Mouse (Mus musculus) cortical plate, adult 2 months (tissue): Measurements from ENCODE around the gene Fndc3c1. TPM values are rescaled to one million over a fixed set of nuclear protein-coding genes. Genes with fewer than 3 reads are reported as not detected.
"Not testable (repeated sequence)": the region's sequence is repeated elsewhere in the genome, so short reads cannot be mapped to it uniquely, and the experiment has no call there.

Experiments used
- H3K27ac ChIP-seq: fragments of 200-500 bp; 2 replicates; pipeline ENCODE4 v1.5.1; 2012; ENCODE audit warnings: low read length, control low read depth, inconsistent platforms; ENCODE audit not compliant: insufficient read depth
- H3K4me1 ChIP-seq: fragments of 200-500 bp; 2 replicates; pipeline ENCODE4 v1.6.1; 2011; ENCODE audit warnings: low read length; ENCODE audit not compliant: control insufficient read depth, insufficient read depth
- H3K4me3 ChIP-seq: fragments of 200-500 bp; 2 replicates; pipeline ENCODE4 v1.5.1; 2011; ENCODE audit warnings: mild to moderate bottlenecking, low read length, control low read depth; ENCODE audit not compliant: insufficient read depth
- CTCF ChIP-seq: fragments of 200-500 bp; IDR thresholded peaks from 2 replicates; pipeline ENCODE4 v1.5.1; 2011; ENCODE audit warnings: mild to moderate bottlenecking, control low read depth, low read length; ENCODE audit not compliant: insufficient read depth; ENCODE audit errors: extremely low read depth
- POLR2A ChIP-seq: fragments of 200-500 bp; IDR thresholded peaks from 2 replicates; pipeline ENCODE4 v1.6.1; 2011; ENCODE audit warnings: mild to moderate bottlenecking, low read length, control low read depth; ENCODE audit not compliant: insufficient read depth; ENCODE audit errors: extremely low read depth
- polyA plus RNA-seq: library from polyadenylated mRNA; depleted of rRNA; stranded (reverse); fragments of >200 nt; gene quantifications from 2 replicates; pipeline ENCODE4 v1.2.3, GENCODE M21; 2012; rRNA removed

The Fndc3c1 gene
- polyA plus RNA-seq, result not detected in 2 replicates

DNA sequence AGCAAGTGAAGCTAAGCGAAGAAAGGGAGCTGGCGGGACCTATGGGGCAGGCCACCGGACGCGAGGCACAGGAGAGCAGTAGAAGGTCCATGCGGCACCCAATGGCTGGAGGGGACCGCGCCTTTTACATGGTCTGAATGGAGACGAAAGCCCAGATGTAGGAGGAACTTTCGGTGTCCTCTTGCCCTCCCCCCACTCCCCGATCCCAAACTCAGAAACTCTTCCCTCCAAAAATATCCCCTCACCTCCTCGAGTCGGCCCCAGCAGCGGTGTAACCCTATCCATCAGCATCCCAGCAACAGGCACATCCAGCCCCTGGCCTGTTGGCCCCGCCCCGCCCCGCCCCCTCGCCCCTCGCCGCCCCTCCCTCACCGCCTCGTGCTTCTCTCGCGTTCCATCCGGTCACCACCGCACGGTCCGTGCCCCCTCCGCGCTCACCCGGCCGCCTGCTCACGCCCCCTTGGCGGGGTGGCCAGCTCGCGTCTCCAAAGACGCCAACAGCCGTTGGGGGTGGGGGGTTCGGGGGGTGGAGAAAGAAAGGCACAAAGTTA lies at the start of gene Fndc3c1:
TSS of gene Fndc3c1 (minus strand) at position 301 of the 551 bp plus-strand sequence.
- H3K4me3 ChIP-seq, result no peak within 1 kb of the TSS
- H3K4me1 ChIP-seq, result no peaks in the 10 kb centered on the region
- H3K27ac ChIP-seq, result no peak within 1 kb of the TSS
- TF ChIP-seq POLR2A, result no peak
- no peak for TF ChIP-seq CTCF

GRCm38 (mm10) chrX:106486451-106486850 lies 1.2 kb upstream of the Fndc3c1 start:
- no peak overlapping the region for H3K4me3 ChIP-seq
- H3K4me1 ChIP-seq, result no peaks in the 10 kb centered on the region
- TF ChIP-seq POLR2A (no peak), CTCF (no peak)
- H3K27ac ChIP-seq, result no peak overlapping the region

GRCm38 (mm10) chrX:106485671-106486070 lies 470 bp upstream of the Fndc3c1 start:
- Histone ChIP-seq H3K27ac (no peak overlapping the region), H3K4me1 (no peaks in the 10 kb centered on the region), H3K4me3 (no peak overlapping the region)
- TF ChIP-seq POLR2A (no peak), CTCF (no peak)

- not testable (repeated sequence) for H3K4me1 ChIP-seq, H3K27ac ChIP-seq, H3K4me3 ChIP-seq
Observed at GRCm38 (mm10) chrX:106479891-106480290, 5.3 kb downstream of the Fndc3c1 start.

- Histone ChIP-seq H3K27ac (no peak overlapping the region), H3K4me3 (no peak overlapping the region), H3K4me1 (no peaks in the 10 kb centered on the region)
- TF ChIP-seq POLR2A (no peak), CTCF (no peak)
Observed at GRCm38 (mm10) chrX:106385304-106385703, 99.9 kb downstream of the Fndc3c1 start.

DNA sequence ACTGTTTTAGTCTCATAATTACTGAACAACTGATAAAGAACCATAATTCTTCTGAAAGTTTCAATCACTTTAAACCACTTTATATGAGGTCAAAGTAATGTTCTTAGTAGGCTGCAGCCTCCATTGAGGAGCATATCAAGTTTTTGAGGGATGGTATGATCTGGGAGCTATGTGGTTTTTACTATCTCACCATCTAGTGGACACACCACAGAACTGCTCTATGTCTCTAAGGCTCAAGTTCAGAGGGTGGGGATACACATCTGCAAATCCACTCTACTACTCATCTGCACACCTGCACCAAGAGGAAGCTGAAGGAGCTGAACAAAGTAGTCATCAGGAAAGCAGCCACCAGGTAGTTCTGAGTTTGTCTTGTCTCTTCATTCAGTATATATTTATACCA lies 104.6 kb downstream of the Fndc3c1 start:
- TF ChIP-seq CTCF (no peak), POLR2A (no peak)
- H3K4me1 ChIP-seq, result no peaks in the 10 kb centered on the region
- H3K4me3 ChIP-seq, result no peak overlapping the region
- H3K27ac ChIP-seq, result no peak overlapping the region

Other genes starting within 250 kb of the Fndc3c1 start
- gene Fnd3c2, start 230.0 kb downstream of the Fndc3c1 start, polyA plus RNA-seq, result not detected in 2 replicates
- 0.28 and 0.48 TPM in 2 replicates for gene Gm5127, start 97.8 kb upstream of the Fndc3c1 start, polyA plus RNA-seq
- gene Cysltr1, start 118.3 kb upstream of the Fndc3c1 start, polyA plus RNA-seq, result 0.77 and 0.85 TPM in 2 replicates